Mouse (Mus musculus): ENCODE measurements at regions not wholly inside any gene's neighbourhood (a gene's known extent, or its start where the extent isn't known, plus 50 kb on each side); places are given as distances from the start of the nearest gene placed in this dataset.

GRCm38 (mm10) chr3:121892675-121893074 lies 59.7 kb upstream of the Arhgap29 start:
- no peak for TF ChIP-seq POLR2A (IDR thresholded peaks at IDR 0.05; ENCODE audit: low read depth, low read length)
- no peak for TF ChIP-seq CTCF (conservative IDR thresholded peaks at IDR 0.05; ENCODE audit: insufficient read depth, insufficient read length, low read depth, low read length)
